Mouse (Mus musculus) olfactory bulb, adult 2 months (tissue): ENCODE data around the gene Kcnq1.

Experiments
- CTCF ChIP-seq: fragments of 200-500 bp; IDR thresholded peaks from 2 replicates; pipeline ENCODE4 v1.5.1; 2012; ENCODE audit warnings: low read depth, mild to moderate bottlenecking, low read length, moderate library complexity; ENCODE audit not compliant: insufficient read depth
- POLR2A ChIP-seq: fragments of 200-500 bp; IDR thresholded peaks from 2 replicates; pipeline ENCODE4 v1.6.1; 2012; ENCODE audit warnings: mild to moderate bottlenecking, low read depth, low read length, moderate library complexity; ENCODE audit not compliant: insufficient read depth

DNA sequence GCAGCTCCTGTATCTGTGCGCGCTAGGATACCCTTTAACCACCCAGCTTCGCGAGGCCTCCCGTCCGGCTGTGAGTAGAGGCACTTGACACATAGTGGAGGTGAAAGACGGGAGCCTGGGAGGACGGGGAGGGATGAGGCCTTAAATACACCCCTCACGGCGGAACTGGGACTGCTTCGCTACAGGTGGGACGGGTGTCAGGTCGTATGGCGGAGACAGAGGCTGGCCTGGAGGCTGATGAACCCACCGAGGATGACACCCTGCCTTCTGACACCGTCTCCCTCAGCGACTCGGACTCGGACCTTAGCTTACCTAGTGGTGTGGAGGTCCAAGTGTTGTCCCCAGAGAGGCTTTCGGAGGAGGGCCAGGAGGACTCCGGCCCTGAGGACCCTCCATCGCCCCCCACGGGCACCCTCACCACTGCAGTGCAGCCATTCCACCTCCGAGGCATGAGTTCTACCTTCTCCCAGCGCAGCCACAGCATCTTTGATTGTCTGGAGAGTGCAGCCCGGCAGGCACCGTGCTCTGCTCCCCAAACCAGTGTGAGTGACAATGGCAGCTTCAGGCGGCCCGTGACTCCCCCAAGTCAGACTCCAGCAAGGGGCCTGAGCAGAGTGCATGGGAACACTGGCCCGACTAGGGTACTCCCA lies 36.3 kb upstream of the Kcnq1 start:
- TF ChIP-seq CTCF (no peak), POLR2A (no peak)
